In the genomic region with DNA sequence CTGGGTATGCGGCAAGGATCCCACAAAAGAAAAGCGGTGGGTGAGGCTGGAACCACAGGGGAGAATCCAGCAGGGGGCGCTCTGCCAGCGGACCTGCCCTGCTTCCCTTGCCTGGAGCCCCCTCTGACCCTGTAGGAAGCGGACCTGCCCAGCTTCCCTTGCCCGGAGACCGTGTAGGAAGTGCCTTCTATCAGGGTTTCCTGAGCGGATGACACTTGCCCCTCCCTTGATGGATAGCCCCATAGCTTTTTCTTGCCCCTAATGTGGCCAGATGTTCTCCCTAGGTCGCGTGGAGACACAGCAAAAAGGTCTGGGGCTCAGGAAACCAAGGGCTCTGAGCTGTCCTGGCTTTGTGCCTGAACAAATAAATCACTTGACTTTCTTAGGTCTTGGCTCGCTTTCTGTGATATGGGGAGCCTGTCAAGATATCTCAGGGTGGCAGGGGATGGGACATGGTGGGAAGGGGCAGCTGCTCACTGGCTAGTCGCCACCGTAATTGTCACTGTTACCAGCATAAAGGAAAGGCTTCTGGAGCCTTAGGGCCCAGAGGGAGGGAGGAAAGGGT, we compare ENCODE assay signal across 8 mouse cellular contexts. TPM values are rescaled to one million over a fixed set of nuclear protein-coding genes. Genes with fewer than 3 reads are reported as not detected.
A peak's percentile ranks its signal among the peaks of the same experiment; 100 is the strongest.
DNase-seq lines count a peak whose midpoint lies in the region; ATAC-seq and TF ChIP-seq lines count a peak whose summit lies in the region.

No protein-coding gene starts in this region.

- H3K9me3 ChIP-seq in embryonic facial prominence, embryonic 11.5 days (replicated peaks; ENCODE audit: control insufficient read depth, low read length): no peaks in the 10 kb centered on the region
- no peaks in the 10 kb centered on the region for H3K9me3 ChIP-seq in heart, embryonic 10.5 days
- no peaks in the 10 kb centered on the region for H3K9me3 ChIP-seq in liver, embryonic 14.5 days (ENCODE audit: control insufficient read depth, low read length)

- peak overlapping the region; percentile 56 for H3K9ac ChIP-seq in embryonic facial prominence, embryonic 11.5 days (replicated peaks; ENCODE audit: low read length)
- no peak overlapping the region for H3K9ac ChIP-seq in liver, embryonic 14.5 days (replicated peaks)

- peak; percentile 10 to 27 for DNase-seq in CD8-positive naive resting alpha-beta T cell, adult 2 months (ENCODE audit: low read depth in 2 of 2, low spot score in 2 of 2)
- DNase-seq in adrenal gland, postnatal 25 days: peak; percentile 84
- peak; percentile 90 for DNase-seq in embryonic facial prominence, embryonic 11.5 days (ENCODE audit: low spot score)
- peak; percentile 93 for DNase-seq in heart, embryonic 10.5 days (ENCODE audit: low spot score)
- peak; percentile 90 for DNase-seq in kidney, adult 2 months
- DNase-seq in liver, embryonic 14.5 days (ENCODE audit: low read depth in 3 of 3, low spot score in 3 of 3): peak in 1 of 3 experiments; percentile 7
- peak; percentile 92 for DNase-seq in neural tube, embryonic 10.5 days (ENCODE audit: extremely low spot score, low spot score)
- peak; percentile 76 for DNase-seq in thymus, postnatal 4 days

- H3K4me3 ChIP-seq in embryonic facial prominence, embryonic 11.5 days (ENCODE audit: low read depth, low read length): no peak overlapping the region
- peak overlapping the region; percentile 49 for H3K4me3 ChIP-seq in heart, embryonic 10.5 days
- peak overlapping the region; percentile 42 for H3K4me3 ChIP-seq in kidney, adult 2 months (ENCODE audit: insufficient read depth, low read depth, low read length)
- no peak overlapping the region for H3K4me3 ChIP-seq in liver, embryonic 14.5 days (ENCODE audit: insufficient read depth in 1 of 2, low read depth in 2 of 2, low read length in 2 of 2)

- WGBS in embryonic facial prominence, embryonic 11.5 days: 4% methylated on average over 12 of the region's 13 CpGs
- WGBS in heart, embryonic 10.5 days: 7% methylated on average over 13 of the region's 13 CpGs
- WGBS in kidney, adult 2 months: 10% methylated on average over 13 of the region's 13 CpGs
- WGBS in liver, embryonic 14.5 days (ENCODE audit: insufficient replicate concordance): 5% methylated on average over 13 of the region's 13 CpGs

- peak; percentile 14; the same call in 1 of the 2 replicates for ATAC-seq in embryonic facial prominence, embryonic 11.5 days (replicated peaks; ENCODE audit: insufficient number of reproducible peaks, low FRiP score, low TSS enrichment, low read depth)
- peak; percentile 61 for ATAC-seq in liver, embryonic 14.5 days (ENCODE audit: insufficient read depth)

- peak overlapping the region; percentile 92 for H3K27ac ChIP-seq in embryonic facial prominence, embryonic 11.5 days (replicated peaks; ENCODE audit: low read depth, low read length)
- H3K27ac ChIP-seq in heart, embryonic 10.5 days: peak overlapping the region; percentile 85
- peak overlapping the region; percentile 71 for H3K27ac ChIP-seq in kidney, adult 2 months (ENCODE audit: insufficient read depth, low read depth, low read length)
- H3K27ac ChIP-seq in liver, embryonic 14.5 days: no peak overlapping the region

- H3K4me2 ChIP-seq in embryonic facial prominence, embryonic 11.5 days (ENCODE audit: low read depth, low read length): peak overlapping the region; percentile 40
- H3K4me2 ChIP-seq in liver, embryonic 14.5 days (ENCODE audit: low read depth): peak overlapping the region; percentile 36

- peak; percentile 71 for TF ChIP-seq CTCF in kidney, adult 2 months (conservative IDR thresholded peaks at IDR 0.05; ENCODE audit: insufficient read depth, insufficient read length, low read depth, low read length)
- TF ChIP-seq CTCF in liver, embryonic 14.5 days (IDR thresholded peaks at IDR 0.05; ENCODE audit: low read depth): peak; percentile 82

- H3K4me1 ChIP-seq in embryonic facial prominence, embryonic 11.5 days (ENCODE audit: control insufficient read depth, insufficient read depth, low read length): peaks cover 11% of the 10 kb centered on the region
- peaks cover 34% of the 10 kb centered on the region for H3K4me1 ChIP-seq in heart, embryonic 10.5 days
- no peaks in the 10 kb centered on the region for H3K4me1 ChIP-seq in kidney, adult 2 months (ENCODE audit: control insufficient read depth, insufficient read depth, low read length)
- peaks cover 0 to 11% of the 10 kb centered on the region in 2 experiments; a peak in 2 of 4 replicates for H3K4me1 ChIP-seq in liver, embryonic 14.5 days (replicated peaks; ENCODE audit: control insufficient read depth in 2 of 2, insufficient read depth in 2 of 2, low read length in 1 of 2)

- no peak for TF ChIP-seq POLR2A in kidney, adult 2 months (IDR thresholded peaks at IDR 0.05; ENCODE audit: low read depth, low read length)

- no peaks in the 10 kb centered on the region for H3K36me3 ChIP-seq in embryonic facial prominence, embryonic 11.5 days (replicated peaks; ENCODE audit: control insufficient read depth, insufficient read depth, low read depth, low read length)
- H3K36me3 ChIP-seq in heart, embryonic 10.5 days: no peaks in the 10 kb centered on the region
- H3K36me3 ChIP-seq in kidney, adult 2 months (ENCODE audit: control insufficient read depth, insufficient read depth, low read length): no peaks in the 10 kb centered on the region
- no peaks in the 10 kb centered on the region for H3K36me3 ChIP-seq in liver, embryonic 14.5 days (replicated peaks; ENCODE audit: control insufficient read depth, insufficient read depth, low read depth)

- H3K27me3 ChIP-seq in embryonic facial prominence, embryonic 11.5 days (ENCODE audit: control insufficient read depth, insufficient read depth, low read length): no peaks in the 10 kb centered on the region
- H3K27me3 ChIP-seq in heart, embryonic 10.5 days (ENCODE audit: insufficient read depth, poor library complexity, severe bottlenecking): no peaks in the 10 kb centered on the region
- H3K27me3 ChIP-seq in kidney, adult 2 months (replicated peaks; ENCODE audit: control insufficient read depth, insufficient read depth, low read length): no peaks in the 10 kb centered on the region
- H3K27me3 ChIP-seq in liver, embryonic 14.5 days (ENCODE audit: control insufficient read depth, insufficient read depth, low read length): no peaks in the 10 kb centered on the region

- no peak for TF ChIP-seq EP300 in liver, embryonic 14.5 days (IDR thresholded peaks at IDR 0.05; ENCODE audit: low read depth)

RNA-seq across cellular contexts. Expression of gene Rbfox2, which starts 36.8 kb away (rescaled TPM):
- 56.5 and 68.7 TPM in 2 replicates for total RNA-seq in adrenal gland, postnatal 25 days (2021)
- 81.9 and 85.1 TPM in 2 replicates for polyA plus RNA-seq in embryonic facial prominence, embryonic 11.5 days (2014; fragmentation: Nextera tagmentation; extraction: Ambion mirVana)
- 76.2 and 96.5 TPM in 2 replicates for polyA plus RNA-seq in heart, embryonic 10.5 days (2016; fragmentation: Nextera tagmentation; extraction: Ambion mirVana)
- 18.7 and 20.3 TPM in 2 replicates for polyA plus RNA-seq in kidney, adult 2 months (2012; rRNA removed)
- polyA plus RNA-seq in liver, embryonic 14.5 days (2012; rRNA removed): 9.1 and 9.9 TPM in 2 replicates
- 7.2 and 8.5 TPM in 2 replicates for polyA plus RNA-seq in liver, embryonic 14.5 days (2014; fragmentation: Nextera tagmentation; extraction: Ambion mirVana)

RNA-seq across cellular contexts. Expression of gene Apol7a, which starts 55.3 kb away (rescaled TPM):
- not detected in 2 replicates for total RNA-seq in adrenal gland, postnatal 25 days (2021)
- not detected in 2 replicates for polyA plus RNA-seq in embryonic facial prominence, embryonic 11.5 days (2014; fragmentation: Nextera tagmentation; extraction: Ambion mirVana)
- 0.34 TPM in 1 of 2 replicates, not detected in the other for polyA plus RNA-seq in heart, embryonic 10.5 days (2016; fragmentation: Nextera tagmentation; extraction: Ambion mirVana)
- not detected in 2 replicates for polyA plus RNA-seq in kidney, adult 2 months (2012; rRNA removed)
- polyA plus RNA-seq in liver, embryonic 14.5 days (2012; rRNA removed): 0.25 and 0.26 TPM in 2 replicates
- polyA plus RNA-seq in liver, embryonic 14.5 days (2014; fragmentation: Nextera tagmentation; extraction: Ambion mirVana): 0.56 and 0.69 TPM in 2 replicates

Comparison
In these comparisons a context has a peak if more than half of its experiments do, and no peak if none do; other contexts are left out.
1. H3K4me3 ChIP-seq: peak in heart, embryonic 10.5 days (single experiment) and kidney, adult 2 months (single experiment); none in embryonic facial prominence, embryonic 11.5 days (single experiment) and liver, embryonic 14.5 days (0 of 2).